Mouse (Mus musculus) limb, embryonic 15.5 days (tissue): Measurements from ENCODE around the gene Tbxas1. TPM values are rescaled to one million over a fixed set of nuclear protein-coding genes. Genes with fewer than 3 reads are reported as not detected.

Experiments used
- ATAC-seq: fragments of 200-750 bp; cut with Nextera tagmentation; 2 replicates; pipeline ENCODE4 v1.8.0; 2017; ENCODE audit warnings: low read depth, moderate TSS enrichment; ENCODE audit not compliant: insufficient number of reproducible peaks, low FRiP score, low TSS enrichment
- H3K27ac ChIP-seq: fragments of 300-500 bp; sonication (generic); 2 replicates; pipeline ENCODE4 v1.5.1; 2015; ENCODE audit warnings: moderate library complexity, mild to moderate bottlenecking, inconsistent platforms
- H3K27me3 ChIP-seq: fragments of 300-500 bp; sonication (generic); 2 replicates; pipeline ENCODE4 v1.6.1; 2015; ENCODE audit warnings: inconsistent platforms
- H3K36me3 ChIP-seq: fragments of 300-500 bp; sonication (generic); 2 replicates; pipeline ENCODE4 v1.6.1; 2015; ENCODE audit warnings: inconsistent platforms
- H3K4me1 ChIP-seq: fragments of 300-500 bp; sonication (generic); 2 replicates; pipeline ENCODE4 v1.6.1; 2015; ENCODE audit warnings: inconsistent platforms
- H3K4me2 ChIP-seq: fragments of 300-500 bp; sonication (generic); 2 replicates; pipeline ENCODE4 v1.6.1; 2015; ENCODE audit warnings: mild to moderate bottlenecking, inconsistent platforms
- H3K4me3 ChIP-seq: fragments of 300-500 bp; sonication (generic); 2 replicates; pipeline ENCODE4 v1.5.1; 2015; ENCODE audit warnings: mild to moderate bottlenecking, inconsistent platforms
- H3K9ac ChIP-seq: fragments of 300-500 bp; sonication (generic); 2 replicates; pipeline ENCODE4 v1.6.1; 2015; ENCODE audit warnings: inconsistent platforms
- H3K9me3 ChIP-seq: fragments of 300-500 bp; sonication (generic); 2 replicates; pipeline ENCODE4 v1.6.1; 2016; ENCODE audit warnings: inconsistent platforms
- WGBS: fragments of 180-500 bp; shearing (Covaris S2); methylation state at CpG from one replicate; pipeline ENCODE4 v1.1.7; 2015; 5-methylcytosine and 5-hydroxymethylcytosine counted together
- polyA plus RNA-seq: library from polyadenylated mRNA; unstranded; fragments of >200 nt; fragmentation: Nextera tagmentation; extraction: Ambion mirVana; gene quantifications from 2 replicates; pipeline ENCODE4 v1.2.1, GENCODE M21; 2015

Tbxas1 gene
- polyA plus RNA-seq, 1 experiment from 2014 or later = 3.2 TPM

DNA sequence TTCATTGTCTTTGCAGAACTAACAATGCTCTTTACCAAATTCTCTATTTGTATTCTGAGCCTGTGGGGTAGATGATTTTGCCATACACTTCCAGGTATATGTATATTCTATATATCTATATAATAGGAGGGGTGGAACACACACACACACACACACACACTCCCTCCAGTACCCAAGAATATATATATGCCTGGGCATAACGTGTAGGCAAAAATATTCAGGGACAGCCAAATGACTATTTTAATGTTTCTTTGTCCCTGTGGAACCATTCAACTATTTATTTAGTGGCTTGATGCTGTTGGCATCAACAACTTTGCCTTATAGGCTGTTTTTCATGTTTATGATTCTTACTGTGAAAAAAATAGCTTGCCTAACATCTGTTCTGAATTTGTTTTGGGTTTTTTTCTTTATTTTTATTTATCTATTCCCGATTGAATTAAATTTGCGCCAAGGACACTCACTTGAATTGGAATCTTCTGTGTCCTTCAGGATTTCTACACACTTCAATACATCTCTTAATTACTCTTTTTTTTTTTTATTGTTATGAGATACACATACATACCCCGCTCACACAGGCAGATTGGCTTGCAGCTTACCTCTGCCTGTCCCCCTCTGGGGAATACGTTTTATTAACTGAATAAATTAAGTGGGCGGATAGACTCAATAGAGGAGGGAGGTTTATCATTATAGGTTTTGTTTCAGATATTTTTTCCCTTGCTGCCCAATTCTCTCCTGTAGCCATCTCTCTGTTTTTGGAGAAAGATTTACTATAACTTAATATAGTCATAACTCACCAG lies 94.9 kb downstream of the Tbxas1 start:
- H3K27ac ChIP-seq = no peak overlapping the region
- no peak for ATAC-seq
- 54% methylated on average over 6 of the region's 6 CpGs for WGBS
- no peaks in the 10 kb centered on the region for H3K4me1 ChIP-seq
- no peaks in the 10 kb centered on the region for H3K27me3 ChIP-seq
- H3K9ac ChIP-seq = no peak overlapping the region
- H3K36me3 ChIP-seq = no peaks in the 10 kb centered on the region
- no peak overlapping the region for H3K4me2 ChIP-seq
- H3K9me3 ChIP-seq = no peaks in the 10 kb centered on the region
- no peak overlapping the region for H3K4me3 ChIP-seq

DNA sequence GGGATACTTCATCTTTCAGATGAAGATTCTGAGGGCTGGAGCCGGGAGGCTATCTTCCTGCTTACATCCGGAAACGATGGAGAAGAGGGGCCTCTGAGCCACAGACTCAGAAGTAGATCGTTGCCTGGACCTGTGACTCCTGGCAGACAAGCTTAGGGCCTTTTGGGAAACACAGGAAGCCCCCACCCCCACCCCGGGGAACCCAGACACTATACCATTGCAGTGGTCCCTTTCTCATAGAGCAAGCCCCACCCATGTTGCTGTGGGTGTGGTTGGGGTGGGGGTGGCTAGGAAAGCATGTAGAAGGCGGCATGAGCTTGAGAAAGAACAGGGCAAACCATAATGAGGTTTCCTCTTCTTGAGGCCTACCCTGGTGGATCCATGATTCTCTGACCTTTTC lies 95.6 kb downstream of the Tbxas1 start:
- no peak overlapping the region for H3K4me2 ChIP-seq
- H3K27me3 ChIP-seq = no peaks in the 10 kb centered on the region
- no peaks in the 10 kb centered on the region for H3K36me3 ChIP-seq
- no peaks in the 10 kb centered on the region for H3K4me1 ChIP-seq
- no peak overlapping the region for H3K27ac ChIP-seq
- ATAC-seq = no peak
- H3K9me3 ChIP-seq = no peaks in the 10 kb centered on the region
- H3K4me3 ChIP-seq = no peak overlapping the region
- no peak overlapping the region for H3K9ac ChIP-seq
- 70% methylated on average over 6 of the region's 6 CpGs for WGBS

DNA sequence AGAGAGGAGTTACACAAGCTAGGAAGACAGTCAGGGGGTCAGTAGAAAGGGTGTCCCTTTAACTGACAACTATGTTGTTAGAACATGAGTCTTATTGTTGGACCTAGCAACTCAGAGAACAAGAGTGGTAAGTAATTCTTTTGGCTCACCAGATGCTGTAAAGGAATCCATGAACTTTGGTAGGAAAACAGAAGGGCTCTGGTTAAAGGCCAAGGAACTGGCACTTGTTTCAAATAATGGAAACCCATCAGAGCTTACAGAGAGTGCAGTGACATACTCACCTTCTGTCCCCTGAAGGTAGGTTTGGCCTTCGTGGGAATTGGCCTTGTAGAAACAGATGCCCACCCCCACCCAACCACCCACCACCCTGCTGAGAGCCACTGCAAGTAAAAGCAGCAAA lies 97.6 kb downstream of the Tbxas1 start:
- 43% methylated on average over 1 of the region's 1 CpGs for WGBS
- H3K36me3 ChIP-seq = no peaks in the 10 kb centered on the region
- H3K4me1 ChIP-seq = no peaks in the 10 kb centered on the region
- no peak overlapping the region for H3K27ac ChIP-seq
- H3K4me2 ChIP-seq = no peak overlapping the region
- no peaks in the 10 kb centered on the region for H3K9me3 ChIP-seq
- no peaks in the 10 kb centered on the region for H3K27me3 ChIP-seq
- no peak for ATAC-seq
- H3K4me3 ChIP-seq = no peak overlapping the region
- H3K9ac ChIP-seq = no peak overlapping the region

DNA sequence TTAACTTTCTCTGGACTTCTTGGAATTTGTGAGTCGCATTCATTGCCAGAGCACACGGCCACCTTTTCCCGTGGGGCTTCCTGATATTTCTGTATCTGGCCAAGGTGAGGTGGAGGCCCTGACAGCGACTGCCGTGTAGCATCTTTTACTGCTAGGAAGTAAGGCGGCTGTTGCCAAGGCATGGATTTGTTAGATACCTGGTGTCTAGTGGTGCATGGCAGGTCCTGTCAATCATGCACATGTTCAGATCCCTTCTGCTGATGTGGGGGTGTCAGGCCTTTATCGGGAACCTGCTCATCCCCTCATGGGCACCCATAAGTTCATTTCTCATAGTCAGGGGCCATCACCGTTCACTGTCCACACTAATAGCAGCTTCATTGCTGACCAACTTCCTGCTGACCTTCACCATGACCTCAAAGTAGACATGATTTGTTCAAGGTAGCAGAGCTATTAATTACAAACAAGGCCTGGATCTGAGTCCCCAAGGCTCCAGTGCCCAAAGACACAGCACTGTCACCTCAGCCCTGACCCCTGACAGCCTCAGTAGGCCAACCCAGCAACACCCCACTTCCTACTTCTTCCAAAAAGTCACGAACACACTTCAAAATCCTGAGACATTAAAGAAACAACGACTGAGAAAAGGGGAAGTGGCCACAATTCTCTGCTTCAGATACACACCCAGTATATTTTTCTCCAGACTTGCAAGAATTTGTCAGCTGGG lies 98.4 kb downstream of the Tbxas1 start:
- no peak for ATAC-seq
- Histone ChIP-seq H3K4me2 (no peak overlapping the region), H3K4me3 (no peak overlapping the region), H3K36me3 (no peaks in the 10 kb centered on the region), H3K4me1 (no peaks in the 10 kb centered on the region), H3K27me3 (no peaks in the 10 kb centered on the region), H3K27ac (no peak overlapping the region), H3K9ac (no peak overlapping the region), H3K9me3 (no peaks in the 10 kb centered on the region)
- WGBS = 67% methylated on average over 10 of the region's 10 CpGs

DNA sequence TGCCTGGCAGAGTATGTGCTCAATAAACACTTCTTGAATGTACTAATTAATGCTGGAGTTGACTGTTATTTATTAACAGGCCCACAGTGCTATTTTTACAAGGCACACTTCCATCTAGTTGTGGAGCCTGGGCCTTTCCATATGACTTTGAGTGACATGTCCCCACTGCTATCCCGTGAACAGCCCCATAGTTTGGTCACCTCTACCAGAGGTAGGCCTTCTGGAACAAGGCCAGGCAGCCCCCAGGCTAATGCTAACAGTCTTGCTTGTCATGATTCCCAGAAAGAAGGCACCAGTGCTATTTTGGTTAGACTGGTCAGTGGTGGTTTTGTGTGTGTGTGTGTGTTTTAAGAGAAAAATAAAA lies 98.9 kb downstream of the Tbxas1 start:
- no peaks in the 10 kb centered on the region for H3K4me1 ChIP-seq
- ATAC-seq = no peak
- H3K9ac ChIP-seq = no peak overlapping the region
- no peaks in the 10 kb centered on the region for H3K9me3 ChIP-seq
- no peak overlapping the region for H3K4me3 ChIP-seq
- 47% methylated on average over 1 of the region's 1 CpGs for WGBS
- H3K27ac ChIP-seq = no peak overlapping the region
- H3K4me2 ChIP-seq = no peak overlapping the region
- H3K27me3 ChIP-seq = no peaks in the 10 kb centered on the region
- no peaks in the 10 kb centered on the region for H3K36me3 ChIP-seq

DNA sequence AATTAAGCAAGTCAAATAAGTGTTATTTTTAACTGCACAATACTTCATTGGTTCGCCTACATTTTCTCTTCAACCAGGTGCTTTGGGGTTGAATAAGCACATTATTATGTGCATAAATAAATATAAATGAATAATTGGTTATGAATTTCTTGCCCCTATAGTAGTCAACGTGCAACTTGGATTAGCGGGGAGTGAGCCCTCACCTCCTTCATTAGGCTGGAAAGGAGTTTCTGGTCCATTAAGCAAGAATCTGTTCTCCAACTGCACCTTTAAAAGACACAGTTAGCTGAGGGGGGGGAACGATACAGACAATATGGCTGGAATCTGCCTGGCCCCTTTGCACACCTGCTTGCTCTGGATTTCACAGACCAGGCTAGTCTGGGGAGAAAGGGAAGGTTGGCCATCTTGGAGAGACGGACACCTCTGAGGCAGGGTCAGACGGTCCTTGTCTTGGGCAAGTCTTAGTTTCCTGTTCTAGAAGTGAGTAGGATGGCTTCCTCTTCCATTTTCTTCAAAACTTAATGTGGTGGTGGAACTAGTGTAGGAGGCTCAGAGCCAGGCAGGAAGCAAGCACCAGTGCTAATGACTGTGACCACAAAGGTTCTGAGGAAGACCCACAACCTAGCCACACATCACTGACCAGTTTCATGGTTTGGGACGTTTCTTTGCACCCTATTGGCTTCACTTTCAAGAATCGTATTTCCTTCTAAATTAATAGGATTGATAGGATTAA lies 99.5 kb downstream of the Tbxas1 start:
- no peak overlapping the region for H3K4me2 ChIP-seq
- H3K27me3 ChIP-seq = no peaks in the 10 kb centered on the region
- H3K27ac ChIP-seq = no peak overlapping the region; the same call in 1 of the 2 replicates
- no peaks in the 10 kb centered on the region for H3K36me3 ChIP-seq
- no peaks in the 10 kb centered on the region for H3K9me3 ChIP-seq
- WGBS = 76% methylated on average over 8 of the region's 8 CpGs
- ATAC-seq = no peak
- H3K4me3 ChIP-seq = no peak overlapping the region
- H3K4me1 ChIP-seq = no peaks in the 10 kb centered on the region
- no peak overlapping the region for H3K9ac ChIP-seq

DNA sequence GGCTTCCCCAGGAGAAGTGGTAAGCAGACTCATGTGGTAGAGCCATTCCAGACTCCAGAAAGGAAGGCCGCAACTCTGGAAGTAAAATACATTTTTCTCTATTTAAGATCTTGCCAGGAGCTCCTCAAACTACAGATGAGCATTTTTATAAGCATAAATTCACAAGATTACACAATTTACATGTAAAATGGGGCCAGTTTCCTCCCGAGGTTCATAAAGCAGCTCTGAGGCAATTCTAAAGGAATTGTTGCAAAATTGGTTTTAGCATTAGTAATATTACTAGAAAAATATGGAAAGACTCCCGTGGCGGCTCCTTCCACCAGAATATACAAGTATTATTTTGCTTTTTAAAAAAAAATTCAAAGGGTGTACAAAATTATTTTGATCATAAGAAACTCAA lies 100.7 kb downstream of the Tbxas1 start:
- H3K27me3 ChIP-seq = no peaks in the 10 kb centered on the region
- H3K4me3 ChIP-seq = no peak overlapping the region
- peak overlapping the region; percentile 38; the same call in 1 of the 2 replicates for H3K27ac ChIP-seq
- H3K9me3 ChIP-seq = no peaks in the 10 kb centered on the region
- WGBS = 61% methylated on average over 4 of the region's 4 CpGs
- peaks cover 3% of the 10 kb centered on the region for H3K4me1 ChIP-seq
- ATAC-seq = no peak
- no peak overlapping the region for H3K4me2 ChIP-seq
- no peaks in the 10 kb centered on the region for H3K36me3 ChIP-seq
- H3K9ac ChIP-seq = no peak overlapping the region

DNA sequence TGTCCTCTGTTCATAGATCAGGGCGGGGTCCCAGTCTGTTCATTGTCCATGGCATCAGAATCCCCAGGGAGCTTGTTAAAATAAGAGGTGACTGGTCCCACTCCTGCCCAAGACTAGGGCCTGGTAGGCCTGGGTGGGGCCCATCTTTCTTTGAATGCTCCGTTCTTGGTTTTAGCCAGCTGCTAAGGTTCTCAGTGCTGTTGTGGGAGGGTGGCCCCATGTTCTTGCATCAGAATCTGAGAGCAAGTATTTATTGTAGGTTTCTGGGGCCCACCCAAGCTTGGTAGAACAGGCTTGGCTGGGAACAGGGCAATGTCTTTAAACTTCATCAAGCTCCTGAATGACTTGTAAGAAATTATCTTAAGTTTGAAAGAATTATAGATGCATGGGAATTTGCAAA lies 101.2 kb downstream of the Tbxas1 start:
- Histone ChIP-seq H3K4me2 (no peak overlapping the region), H3K9ac (no peak overlapping the region), H3K4me3 (no peak overlapping the region), H3K9me3 (no peaks in the 10 kb centered on the region), H3K27me3 (no peaks in the 10 kb centered on the region), H3K4me1 (peaks cover 3% of the 10 kb centered on the region), H3K27ac (no peak overlapping the region), H3K36me3 (no peaks in the 10 kb centered on the region)
- WGBS = 68% methylated on average over 2 of the region's 2 CpGs
- ATAC-seq = no peak

DNA sequence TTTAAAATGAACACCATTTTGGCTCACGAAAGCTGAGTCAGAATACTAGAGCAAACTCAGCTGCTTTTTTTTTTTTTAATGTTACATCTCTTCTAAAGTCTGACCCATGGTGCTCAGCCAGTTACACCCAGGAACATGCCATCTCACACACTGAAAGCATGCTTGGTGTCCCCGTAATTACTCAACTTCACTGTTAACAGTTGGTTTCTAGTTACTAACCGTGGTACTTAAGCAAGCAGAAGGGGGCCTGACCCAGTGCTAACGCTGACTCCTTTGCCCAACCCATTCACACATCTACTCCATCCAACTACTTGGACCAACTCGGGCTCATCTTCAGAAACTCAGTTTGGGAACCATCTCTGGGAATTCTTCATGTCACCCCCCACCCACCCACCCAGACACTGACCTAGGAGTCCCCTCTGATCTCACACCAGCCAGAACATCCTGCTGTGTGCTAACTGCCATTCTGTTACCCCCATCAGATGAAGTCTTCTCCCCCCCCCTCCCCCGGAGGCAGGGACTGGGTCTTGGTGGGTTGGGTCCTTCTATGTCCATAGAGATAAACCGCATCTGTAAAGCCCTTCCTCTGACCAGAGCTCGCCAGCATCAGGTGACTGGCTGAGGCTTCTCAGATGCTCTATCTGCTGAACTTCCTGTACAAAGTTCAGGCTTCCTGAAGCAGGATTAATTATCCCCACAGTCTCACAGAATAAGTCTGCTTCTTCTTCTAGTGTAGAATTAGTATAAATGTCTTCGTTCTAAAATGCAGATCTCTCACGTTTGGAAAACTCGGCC lies 105.9 kb downstream of the Tbxas1 start:
- no peaks in the 10 kb centered on the region for H3K27me3 ChIP-seq
- 70% methylated on average over 11 of the region's 11 CpGs for WGBS
- H3K4me3 ChIP-seq = no peak overlapping the region
- H3K27ac ChIP-seq = no peak overlapping the region
- H3K4me2 ChIP-seq = no peak overlapping the region
- ATAC-seq = no peak
- H3K36me3 ChIP-seq = no peaks in the 10 kb centered on the region
- H3K9ac ChIP-seq = no peak overlapping the region
- H3K4me1 ChIP-seq = peaks cover 3% of the 10 kb centered on the region
- H3K9me3 ChIP-seq = no peaks in the 10 kb centered on the region

DNA sequence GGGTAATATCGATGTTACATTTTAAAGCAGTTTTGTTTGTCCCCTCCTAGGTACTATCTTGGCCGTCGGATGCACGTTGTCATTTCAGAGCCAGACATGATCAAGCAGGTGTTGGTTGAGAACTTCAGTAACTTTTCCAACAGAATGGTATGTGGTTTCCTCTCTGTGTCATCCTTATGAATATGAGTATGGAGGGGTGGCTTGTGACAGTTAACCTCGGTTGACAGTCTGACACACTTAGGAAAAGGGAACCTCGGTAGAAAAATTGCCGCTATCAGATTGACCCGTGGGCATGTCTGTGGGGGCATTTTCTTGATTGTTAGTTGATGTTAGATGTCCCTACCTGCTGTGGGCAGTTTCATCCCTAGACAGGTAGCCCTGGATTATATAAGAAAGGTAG lies 106.9 kb downstream of the Tbxas1 start:
- Histone ChIP-seq H3K9me3 (no peaks in the 10 kb centered on the region), H3K9ac (no peak overlapping the region), H3K4me1 (peaks cover 3% of the 10 kb centered on the region), H3K4me3 (no peak overlapping the region), H3K4me2 (no peak overlapping the region), H3K36me3 (no peaks in the 10 kb centered on the region), H3K27ac (no peak overlapping the region), H3K27me3 (no peaks in the 10 kb centered on the region)
- ATAC-seq = no peak
- 94% methylated on average over 8 of the region's 8 CpGs for WGBS

DNA sequence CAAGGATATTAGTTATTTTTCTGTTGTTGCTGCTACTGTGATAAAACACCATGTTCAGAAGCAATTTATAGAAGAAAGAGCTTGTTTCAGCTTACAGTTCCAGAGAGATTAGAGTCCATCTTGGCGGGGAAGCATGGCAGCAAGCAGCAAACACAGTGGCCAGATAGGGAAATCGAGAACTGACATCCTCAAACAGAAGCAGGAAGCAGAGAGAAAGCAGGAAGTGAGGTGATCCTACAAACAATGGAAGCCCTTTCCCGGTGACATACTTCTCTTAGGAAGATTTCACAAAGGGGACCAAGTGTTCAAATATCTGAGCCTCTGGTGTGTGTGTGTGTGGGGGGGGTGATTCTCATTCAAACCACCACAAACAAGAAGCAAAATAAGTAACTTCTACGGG lies 107.5 kb downstream of the Tbxas1 start:
- no peak for ATAC-seq
- H3K36me3 ChIP-seq = no peaks in the 10 kb centered on the region
- H3K27ac ChIP-seq = no peak overlapping the region
- no peaks in the 10 kb centered on the region for H3K27me3 ChIP-seq
- no peaks in the 10 kb centered on the region for H3K9me3 ChIP-seq
- no peak overlapping the region for H3K9ac ChIP-seq
- no peak overlapping the region for H3K4me3 ChIP-seq
- H3K4me1 ChIP-seq = peaks cover 3% of the 10 kb centered on the region
- no peak overlapping the region for H3K4me2 ChIP-seq
- WGBS = 73% methylated on average over 4 of the region's 4 CpGs
